Mouse (Mus musculus) ES-E14 (cell line): ENCODE measurements around the gene Pigt. TPM values are rescaled to one million over a fixed set of nuclear protein-coding genes. Genes with fewer than 3 reads are reported as not detected.

ENCODE experiments used
- DNase-seq: peaks from one replicate; pipeline ENCODE4 v3.0.0-alpha.2; 2013; ENCODE audit warnings: low read depth, low spot score
- H3K27ac ChIP-seq: 2 replicates; pipeline ENCODE4 v1.5.1; 2012; ENCODE audit warnings: low read depth, mild to moderate bottlenecking, low read length, moderate library complexity, mixed read lengths; ENCODE audit not compliant: poor library complexity, insufficient read depth, severe bottlenecking
- H3K36me3 ChIP-seq: 2 replicates; pipeline ENCODE4 v1.6.1; 2012; ENCODE audit warnings: mild to moderate bottlenecking, low read length, moderate library complexity, mixed read lengths; ENCODE audit not compliant: control insufficient read depth, poor library complexity, insufficient read depth, severe bottlenecking
- H3K4me1 ChIP-seq, 2 experiments: fragments of 150-350 bp in 1 of 2; sonication (generic) in 1 of 2; 2 replicates each; pipeline ENCODE4 v1.6.1; 2012; ENCODE audit warnings: low read length in 2 of 2, mild to moderate bottlenecking in 1 of 2, mixed read lengths in 1 of 2; ENCODE audit not compliant: control insufficient read depth in 2 of 2, insufficient read depth in 2 of 2, poor library complexity in 1 of 2
- H3K4me3 ChIP-seq, 2 experiments: fragments of 150-350 bp in 1 of 2; sonication (generic) in 1 of 2; 2 replicates each; pipeline ENCODE4 v1.5.1; 2012; ENCODE audit warnings: low read length in 2 of 2, low read depth in 1 of 2, mild to moderate bottlenecking in 1 of 2, mixed read lengths in 1 of 2; ENCODE audit not compliant: insufficient read depth in 1 of 2, poor library complexity in 1 of 2, severe bottlenecking in 1 of 2
- H3K9ac ChIP-seq: 2 replicates; pipeline ENCODE4 v1.6.1; 2012; ENCODE audit warnings: low read depth, mild to moderate bottlenecking, low read length, mixed read lengths; ENCODE audit not compliant: poor library complexity, insufficient read depth, severe bottlenecking
- H3K9me3 ChIP-seq: fragments of 150-350 bp; sonication (generic); 2 replicates; pipeline ENCODE4 v1.6.1; 2012; ENCODE audit warnings: low read depth, mild to moderate bottlenecking, low read length; ENCODE audit not compliant: control insufficient read depth, insufficient read depth
- CHD2 ChIP-seq: IDR thresholded peaks from 2 replicates; pipeline ENCODE4 v1.6.1; 2014; ENCODE audit warnings: mild to moderate bottlenecking, low read depth, low read length, inconsistent platforms
- HCFC1 ChIP-seq: IDR thresholded peaks from 2 replicates; pipeline ENCODE4 v1.6.1; 2012; ENCODE audit warnings: low read length, inconsistent platforms, borderline replicate concordance; ENCODE audit not compliant: insufficient read depth
- MAFK ChIP-seq: IDR thresholded peaks from 2 replicates; pipeline ENCODE4 v1.6.1; 2014; ENCODE audit warnings: mild to moderate bottlenecking, low read depth, low read length, inconsistent platforms; ENCODE audit not compliant: insufficient read depth
- ZC3H11A ChIP-seq: IDR thresholded peaks from 2 replicates; pipeline ENCODE4 v1.6.1; 2012; ENCODE audit warnings: low read depth, mild to moderate bottlenecking, inconsistent platforms, low read length, borderline replicate concordance
- ZNF384 ChIP-seq: IDR thresholded peaks from 2 replicates; pipeline ENCODE4 v1.6.1; 2012; ENCODE audit warnings: low read depth, low read length, inconsistent platforms
- in situ Hi-C, 2 experiments: fragments of 600-800 bp; cut with MboI; formaldehyde crosslinking; loops; one replicate each; pipeline ENCODE4 v1.15.1; 2025; ENCODE audit warnings: low sequenced_read_pairs in 2 of 2, inconsistent platforms in 1 of 2; ENCODE audit not compliant: unreplicated experiment in 2 of 2
- total RNA-seq: library from RNA; depleted of rRNA; stranded (reverse); fragments of 300-350 nt; gene quantifications from 2 replicates; pipeline ENCODE4 v1.2.3, GENCODE M21; 2012; rRNA removed

Pigt gene
- total RNA-seq = 57.2 and 97.3 TPM in 2 replicates

DNA sequence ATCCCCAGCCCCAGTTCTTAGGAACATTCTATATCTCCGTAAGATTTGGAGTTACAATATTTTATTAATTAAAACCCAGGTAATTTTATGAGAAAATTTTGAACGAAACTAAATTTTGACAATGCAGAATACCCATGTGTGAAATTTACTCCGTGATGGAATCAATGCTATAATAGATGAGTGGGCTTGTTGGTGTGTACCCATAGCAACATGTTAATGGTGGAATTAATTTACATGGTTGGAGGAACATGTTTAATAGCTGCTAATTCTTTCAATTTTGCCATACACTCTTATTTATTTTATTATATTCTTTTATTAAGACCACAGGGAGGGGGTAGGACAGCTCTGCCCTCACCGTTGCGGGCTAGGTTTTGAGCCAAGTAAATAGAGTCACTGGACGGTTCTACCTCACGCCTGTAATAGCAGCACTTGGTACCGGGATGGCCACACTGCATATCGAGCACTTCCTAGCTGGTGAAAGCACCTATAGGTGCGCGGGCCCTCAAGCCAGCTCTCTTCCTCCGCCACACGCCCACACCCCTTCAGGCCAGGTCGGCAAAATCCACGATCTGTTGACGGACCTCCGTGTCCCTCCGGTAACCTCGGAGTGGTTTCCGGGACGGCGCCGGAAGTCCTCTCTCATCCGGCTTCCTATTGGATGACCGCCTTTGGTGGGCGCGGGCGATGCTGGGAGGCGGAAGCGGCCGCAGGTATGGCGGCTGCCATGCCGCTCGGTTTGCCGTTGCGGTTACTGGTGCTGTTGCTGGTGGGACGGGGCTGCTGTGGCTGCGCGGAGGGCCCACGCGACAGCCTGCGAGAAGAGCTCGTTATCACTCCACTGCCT lies at the start of gene Pigt:
Gene Pigt, plus strand, starts transcription at position 674 of the 844 bp plus-strand sequence.
- Histone ChIP-seq H3K36me3 (peaks cover 17% of the 10 kb centered on the region), H3K9ac (peak within 1 kb of the TSS; percentile 92), H3K9me3 (no peaks in the 10 kb centered on the region), H3K27ac (no peak within 1 kb of the TSS; the same call in 1 of the 2 replicates), H3K4me1 (peaks cover 0 to 2% of the 10 kb centered on the region in 2 experiments; a peak in 1 of 4 replicates), H3K4me3 (peak within 1 kb of the TSS; percentile 84 to 98)
- DNase-seq = peak; percentile 57
- in situ Hi-C loops = no loop called here
- TF ChIP-seq HCFC1 (no peak), MAFK (no peak), ZNF384 (no peak), ZC3H11A (no peak), CHD2 (no peak)

DNA sequence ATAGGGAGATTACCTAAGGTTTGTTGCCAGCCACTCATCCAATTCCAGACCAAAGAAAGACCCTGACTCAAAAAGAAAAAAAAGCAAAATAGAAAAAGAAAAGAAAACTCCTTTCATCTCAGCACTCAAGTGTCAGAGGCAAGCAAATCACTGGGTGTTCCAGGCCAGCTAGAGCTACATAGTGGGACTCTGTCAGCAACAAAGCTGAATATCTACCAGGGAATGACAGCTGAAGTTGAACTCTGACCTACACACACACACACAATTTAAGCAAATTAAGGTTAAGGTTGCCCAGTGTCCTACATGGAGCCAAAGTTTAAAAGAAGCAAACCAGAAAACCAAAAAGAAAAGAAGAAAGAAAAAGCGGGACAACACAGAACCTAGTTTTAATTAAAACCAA lies 49.2 kb upstream of the Pigt start:
- no peak overlapping the region for H3K4me3 ChIP-seq
- H3K9ac ChIP-seq = no peak overlapping the region
- no peak overlapping the region for H3K27ac ChIP-seq
- no peaks in the 10 kb centered on the region for H3K36me3 ChIP-seq
- in situ Hi-C loops = no loop called here
- TF ChIP-seq HCFC1 (no peak), MAFK (no peak), ZNF384 (no peak), ZC3H11A (no peak), CHD2 (no peak)
- H3K4me1 ChIP-seq = peaks cover 6 to 20% of the 10 kb centered on the region in 2 experiments
- no peak for DNase-seq
- no peaks in the 10 kb centered on the region for H3K9me3 ChIP-seq

DNA sequence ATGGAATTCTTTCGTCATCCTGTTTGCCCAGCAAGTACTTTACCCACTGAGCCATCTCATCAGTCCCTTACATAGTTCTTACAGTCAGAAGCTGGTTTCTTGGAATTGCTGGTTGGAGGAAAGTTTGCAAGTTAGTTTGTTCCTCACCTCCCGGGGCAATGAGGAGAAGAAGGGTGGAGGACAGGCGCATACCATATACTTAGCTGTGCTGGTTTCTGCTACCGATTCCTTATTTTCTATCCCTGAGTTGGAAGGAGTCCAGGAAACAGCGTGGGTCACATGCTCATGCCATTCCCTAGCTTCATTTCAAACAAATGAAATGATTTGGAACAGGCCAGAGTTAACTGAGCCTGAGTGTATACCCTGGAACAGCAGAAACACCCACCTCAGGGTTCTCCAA lies 48.4 kb upstream of the Pigt start:
- no peak overlapping the region for H3K9ac ChIP-seq
- H3K4me3 ChIP-seq = no peak overlapping the region
- H3K36me3 ChIP-seq = no peaks in the 10 kb centered on the region
- no peak for DNase-seq
- H3K27ac ChIP-seq = no peak overlapping the region
- peaks cover 4 to 19% of the 10 kb centered on the region in 2 experiments for H3K4me1 ChIP-seq
- TF ChIP-seq ZNF384 (no peak), ZC3H11A (no peak), HCFC1 (no peak), CHD2 (no peak), MAFK (no peak)
- H3K9me3 ChIP-seq = no peaks in the 10 kb centered on the region
- in situ Hi-C loops = no loop called here

DNA sequence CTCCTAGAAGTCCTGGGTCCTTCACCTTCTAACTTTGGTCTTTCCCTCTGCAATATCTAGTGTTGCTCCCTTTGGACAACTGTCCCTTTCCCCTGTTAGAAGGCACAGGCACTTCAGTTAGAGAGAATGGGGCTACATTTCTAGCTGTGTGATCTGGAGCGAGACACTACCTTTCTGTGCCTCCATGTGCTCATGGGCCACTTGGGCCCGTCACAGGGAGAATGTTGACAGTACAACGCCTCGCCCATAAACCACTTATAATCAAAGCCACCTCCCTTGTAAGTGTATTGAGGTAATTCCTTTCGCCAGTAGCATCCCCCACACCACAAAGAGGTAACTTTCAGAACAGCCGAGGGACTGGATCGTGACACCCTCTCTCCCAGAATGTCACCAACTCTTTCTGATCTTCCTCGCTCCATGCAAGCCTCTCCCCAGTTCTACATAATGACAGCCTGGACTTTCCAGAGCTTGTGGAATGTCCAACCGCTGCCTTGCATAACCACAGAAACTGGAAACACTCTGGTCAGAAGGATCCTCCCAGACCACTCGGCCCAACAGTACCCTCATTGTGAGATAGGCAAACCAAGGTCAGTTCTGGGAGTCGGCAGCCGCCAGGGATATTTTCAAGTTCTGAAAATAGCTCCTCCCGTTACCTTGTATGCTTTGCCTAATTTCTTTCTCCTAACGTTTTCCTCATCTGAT lies 47.8 kb upstream of the Pigt start:
- H3K9ac ChIP-seq = no peak overlapping the region
- TF ChIP-seq MAFK = no peak
- no peak for TF ChIP-seq CHD2
- no peak for TF ChIP-seq ZNF384
- TF ChIP-seq ZC3H11A = no peak
- DNase-seq = no peak
- H3K27ac ChIP-seq = no peak overlapping the region
- H3K36me3 ChIP-seq = no peaks in the 10 kb centered on the region
- H3K4me1 ChIP-seq = peaks cover 4 to 19% of the 10 kb centered on the region in 2 experiments
- H3K4me3 ChIP-seq = no peak overlapping the region
- no peaks in the 10 kb centered on the region for H3K9me3 ChIP-seq
- in situ Hi-C loops = no loop called here
